Mouse (Mus musculus): ENCODE data around the gene Mtrex. TPM values are rescaled to one million over a fixed set of nuclear protein-coding genes. Genes with fewer than 3 reads are reported as not detected.

Gene Mtrex
- polyA plus RNA-seq, 1 experiment from 2014 or later: 64.5 TPM

DNA sequence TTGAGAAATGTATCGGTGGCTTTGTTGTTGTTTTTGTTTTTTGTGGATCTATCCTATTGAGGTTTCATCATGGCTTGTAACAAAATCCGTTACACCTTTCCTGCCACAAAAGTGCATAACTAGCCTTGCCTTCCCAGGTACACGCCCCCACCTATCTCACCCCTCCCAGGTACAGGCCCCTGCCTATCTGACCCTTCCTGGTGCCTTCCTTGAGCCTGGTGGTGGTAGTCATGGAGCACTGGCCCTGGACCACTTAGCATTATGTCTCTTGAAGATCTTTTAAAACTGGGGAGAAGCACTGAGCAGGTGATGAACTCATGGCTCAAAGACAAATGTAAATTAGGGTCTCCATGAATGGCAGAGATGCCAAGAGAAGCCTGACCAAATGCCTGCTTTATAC, 64.9 kb downstream of the Mtrex start:
- Histone ChIP-seq H3K4me1 (replicated peaks; ENCODE audit: control insufficient read depth, insufficient read depth, low read length) (no peaks in the 10 kb centered on the region), H3K36me3 (ENCODE audit: control insufficient read depth, insufficient read depth, low read length) (peaks cover 69% of the 10 kb centered on the region), H3K27me3 (replicated peaks; ENCODE audit: control insufficient read depth, insufficient read depth, low read length) (no peaks in the 10 kb centered on the region), H3K4me3 (ENCODE audit: low read depth, low read length) (no peak overlapping the region), H3K4me2 (ENCODE audit: low read length) (no peak overlapping the region), H3K9ac (ENCODE audit: low read length) (no peak overlapping the region), H3K27ac (ENCODE audit: low read depth) (no peak overlapping the region), H3K9me3 (ENCODE audit: control insufficient read depth, low read length) (no peaks in the 10 kb centered on the region)
- 75% methylated on average over 3 of the region's 3 CpGs for WGBS
- DNase-seq (ENCODE audit: low spot score) (no peak), ATAC-seq (replicated peaks; ENCODE audit: low FRiP score, low TSS enrichment, low read depth) (no peak)

- ATAC-seq (replicated peaks; ENCODE audit: low FRiP score, low TSS enrichment, low read depth): no peak
- WGBS: 51% methylated on average over 5 of the region's 5 CpGs
- no peaks in the 10 kb centered on the region for H3K9me3 ChIP-seq (ENCODE audit: control insufficient read depth, low read length)
- H3K4me1 ChIP-seq (replicated peaks; ENCODE audit: control insufficient read depth, insufficient read depth, low read length): no peaks in the 10 kb centered on the region
- no peak overlapping the region for H3K9ac ChIP-seq (ENCODE audit: low read length)
- H3K4me2 ChIP-seq (ENCODE audit: low read length): no peak overlapping the region
- H3K4me3 ChIP-seq (ENCODE audit: low read depth, low read length): no peak overlapping the region
- H3K27me3 ChIP-seq (replicated peaks; ENCODE audit: control insufficient read depth, insufficient read depth, low read length): no peaks in the 10 kb centered on the region
- no peak overlapping the region for H3K27ac ChIP-seq (ENCODE audit: low read depth)
- peaks cover 69% of the 10 kb centered on the region for H3K36me3 ChIP-seq (ENCODE audit: control insufficient read depth, insufficient read depth, low read length)
- no peak for DNase-seq (ENCODE audit: low spot score)
Measured at GRCm38 (mm10) chr13:112861825-112862306, 65.3 kb downstream of the Mtrex start.

DNA sequence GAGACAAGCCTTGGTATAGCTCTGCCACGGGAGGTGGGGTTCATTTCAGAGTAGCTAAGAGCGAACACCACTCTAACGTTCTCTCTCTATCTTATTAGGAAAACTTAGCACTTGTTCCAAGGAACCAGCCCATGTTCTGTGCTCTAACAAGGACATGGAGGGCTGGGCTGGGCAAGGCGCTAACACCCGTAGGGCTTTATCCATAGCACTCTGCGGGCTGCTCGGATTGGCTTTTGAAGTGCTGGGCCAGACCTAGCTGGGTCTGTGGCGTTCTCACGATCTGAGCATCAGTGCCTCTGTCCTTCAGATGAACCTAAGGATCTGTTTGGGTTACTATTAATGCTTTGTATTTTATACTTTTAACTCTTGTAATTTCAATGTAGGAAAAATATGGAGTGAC, 66.3 kb downstream of the Mtrex start:
- H3K36me3 ChIP-seq (ENCODE audit: control insufficient read depth, insufficient read depth, low read length): peaks cover 66% of the 10 kb centered on the region
- no peak overlapping the region for H3K4me3 ChIP-seq (ENCODE audit: low read depth, low read length)
- DNase-seq (ENCODE audit: low spot score) (no peak), ATAC-seq (replicated peaks; ENCODE audit: low FRiP score, low TSS enrichment, low read depth) (no peak)
- H3K4me2 ChIP-seq (ENCODE audit: low read length): no peak overlapping the region
- H3K9ac ChIP-seq (ENCODE audit: low read length): no peak overlapping the region
- no peaks in the 10 kb centered on the region for H3K4me1 ChIP-seq (replicated peaks; ENCODE audit: control insufficient read depth, insufficient read depth, low read length)
- H3K27ac ChIP-seq (ENCODE audit: low read depth): no peak overlapping the region
- no peaks in the 10 kb centered on the region for H3K9me3 ChIP-seq (ENCODE audit: control insufficient read depth, low read length)
- no peaks in the 10 kb centered on the region for H3K27me3 ChIP-seq (replicated peaks; ENCODE audit: control insufficient read depth, insufficient read depth, low read length)
- WGBS: 88% methylated on average over 9 of the region's 9 CpGs

GRCm38 (mm10) chr13:112860370-112860769, 66.8 kb downstream of the Mtrex start:
- Histone ChIP-seq H3K27me3 (replicated peaks; ENCODE audit: control insufficient read depth, insufficient read depth, low read length) (no peaks in the 10 kb centered on the region), H3K27ac (ENCODE audit: low read depth) (no peak overlapping the region), H3K4me1 (replicated peaks; ENCODE audit: control insufficient read depth, insufficient read depth, low read length) (no peaks in the 10 kb centered on the region), H3K9me3 (ENCODE audit: control insufficient read depth, low read length) (no peaks in the 10 kb centered on the region), H3K4me2 (ENCODE audit: low read length) (no peak overlapping the region), H3K9ac (ENCODE audit: low read length) (no peak overlapping the region), H3K4me3 (ENCODE audit: low read depth, low read length) (no peak overlapping the region), H3K36me3 (ENCODE audit: control insufficient read depth, insufficient read depth, low read length) (peaks cover 60% of the 10 kb centered on the region)
- 83% methylated on average over 2 of the region's 2 CpGs for WGBS
- DNase-seq (ENCODE audit: low spot score): no peak
- no peak for ATAC-seq (replicated peaks; ENCODE audit: low FRiP score, low TSS enrichment, low read depth)

GRCm38 (mm10) chr13:112859574-112860134, 67.5 kb downstream of the Mtrex start:
- H3K9ac ChIP-seq (ENCODE audit: low read length): no peak overlapping the region
- H3K9me3 ChIP-seq (ENCODE audit: control insufficient read depth, low read length): no peaks in the 10 kb centered on the region
- DNase-seq (ENCODE audit: low spot score) (no peak), ATAC-seq (replicated peaks; ENCODE audit: low FRiP score, low TSS enrichment, low read depth) (no peak)
- no peak overlapping the region for H3K27ac ChIP-seq (ENCODE audit: low read depth)
- peaks cover 57% of the 10 kb centered on the region for H3K36me3 ChIP-seq (ENCODE audit: control insufficient read depth, insufficient read depth, low read length)
- H3K27me3 ChIP-seq (replicated peaks; ENCODE audit: control insufficient read depth, insufficient read depth, low read length): no peaks in the 10 kb centered on the region
- H3K4me2 ChIP-seq (ENCODE audit: low read length): no peak overlapping the region
- 89% methylated on average over 21 of the region's 21 CpGs for WGBS
- no peaks in the 10 kb centered on the region for H3K4me1 ChIP-seq (replicated peaks; ENCODE audit: control insufficient read depth, insufficient read depth, low read length)
- H3K4me3 ChIP-seq (ENCODE audit: low read depth, low read length): no peak overlapping the region

GRCm38 (mm10) chr13:112857921-112858320, 69.3 kb downstream of the Mtrex start:
- H3K36me3 ChIP-seq (ENCODE audit: control insufficient read depth, insufficient read depth, low read length): peaks cover 46% of the 10 kb centered on the region
- WGBS: 85% methylated on average over 7 of the region's 7 CpGs
- H3K9ac ChIP-seq (ENCODE audit: low read length): no peak overlapping the region
- ATAC-seq (replicated peaks; ENCODE audit: low FRiP score, low TSS enrichment, low read depth) (no peak), DNase-seq (ENCODE audit: low spot score) (no peak)
- no peak overlapping the region for H3K4me2 ChIP-seq (ENCODE audit: low read length)
- no peaks in the 10 kb centered on the region for H3K27me3 ChIP-seq (replicated peaks; ENCODE audit: control insufficient read depth, insufficient read depth, low read length)
- H3K4me3 ChIP-seq (ENCODE audit: low read depth, low read length): no peak overlapping the region
- H3K9me3 ChIP-seq (ENCODE audit: control insufficient read depth, low read length): no peaks in the 10 kb centered on the region
- H3K4me1 ChIP-seq (replicated peaks; ENCODE audit: control insufficient read depth, insufficient read depth, low read length): no peaks in the 10 kb centered on the region
- H3K27ac ChIP-seq (ENCODE audit: low read depth): no peak overlapping the region

DNA sequence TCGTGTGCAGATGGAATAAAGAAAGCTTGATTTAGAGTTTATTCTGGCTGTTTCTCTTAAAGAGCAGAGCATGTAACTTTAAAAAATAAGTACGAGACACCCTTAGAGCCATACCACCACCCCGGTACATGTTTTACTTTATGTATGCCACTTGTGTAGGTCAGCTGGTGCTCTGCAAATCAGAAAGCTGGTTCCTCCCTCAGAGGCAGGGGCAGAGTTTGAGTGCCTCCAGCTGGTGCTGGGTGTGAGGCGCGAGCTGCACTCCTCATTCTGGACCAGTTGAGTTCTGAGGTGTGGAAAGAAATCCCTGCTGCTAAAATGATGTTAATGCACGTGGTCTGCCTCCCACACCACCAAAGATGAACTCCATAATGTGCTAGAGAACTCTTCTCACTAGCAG, 72.8 kb downstream of the Mtrex start:
- Histone ChIP-seq H3K4me3 (ENCODE audit: low read depth, low read length) (no peak overlapping the region), H3K9me3 (ENCODE audit: control insufficient read depth, low read length) (no peaks in the 10 kb centered on the region), H3K27me3 (replicated peaks; ENCODE audit: control insufficient read depth, insufficient read depth, low read length) (no peaks in the 10 kb centered on the region), H3K4me1 (replicated peaks; ENCODE audit: control insufficient read depth, insufficient read depth, low read length) (no peaks in the 10 kb centered on the region), H3K4me2 (ENCODE audit: low read length) (no peak overlapping the region), H3K27ac (ENCODE audit: low read depth) (no peak overlapping the region), H3K36me3 (ENCODE audit: control insufficient read depth, insufficient read depth, low read length) (peaks cover 20% of the 10 kb centered on the region), H3K9ac (ENCODE audit: low read length) (no peak overlapping the region)
- 64% methylated on average over 6 of the region's 6 CpGs for WGBS
- DNase-seq (ENCODE audit: low spot score) (no peak), ATAC-seq (replicated peaks; ENCODE audit: low FRiP score, low TSS enrichment, low read depth) (no peak)

DNA sequence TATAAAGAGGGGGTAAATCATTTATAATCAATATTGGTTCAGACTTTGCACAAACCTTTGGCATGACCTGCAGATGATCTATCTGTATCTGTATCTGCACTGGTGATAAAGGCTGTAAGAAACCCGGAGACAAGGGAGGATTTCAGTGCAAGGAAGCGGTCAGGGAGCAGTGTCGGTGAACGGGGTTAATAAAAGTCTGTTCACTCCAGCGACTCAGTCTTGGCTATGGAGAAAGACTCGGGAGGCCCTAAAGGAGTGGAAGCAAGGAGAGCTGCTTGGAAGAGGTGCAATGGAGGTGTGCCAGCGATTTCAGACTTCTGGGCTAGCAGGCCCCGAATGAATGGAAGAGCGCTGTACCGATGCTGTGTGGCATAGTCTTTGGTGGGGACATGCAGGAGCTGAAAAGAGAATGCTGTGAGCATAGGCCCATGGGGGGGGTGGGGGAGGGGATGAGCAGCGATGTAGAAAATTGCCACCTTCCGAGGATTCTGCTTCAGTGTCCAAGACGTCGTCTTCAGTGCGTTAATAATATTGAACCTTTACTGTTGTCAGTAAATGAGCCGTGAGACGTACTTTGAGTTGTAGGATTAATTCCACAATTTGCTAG, 73.4 kb downstream of the Mtrex start:
- Histone ChIP-seq H3K4me2 (ENCODE audit: low read length) (no peak overlapping the region), H3K4me1 (replicated peaks; ENCODE audit: control insufficient read depth, insufficient read depth, low read length) (no peaks in the 10 kb centered on the region), H3K4me3 (ENCODE audit: low read depth, low read length) (no peak overlapping the region), H3K9me3 (ENCODE audit: control insufficient read depth, low read length) (no peaks in the 10 kb centered on the region), H3K9ac (ENCODE audit: low read length) (no peak overlapping the region), H3K27ac (ENCODE audit: low read depth) (no peak overlapping the region), H3K27me3 (replicated peaks; ENCODE audit: control insufficient read depth, insufficient read depth, low read length) (no peaks in the 10 kb centered on the region), H3K36me3 (ENCODE audit: control insufficient read depth, insufficient read depth, low read length) (peaks cover 15% of the 10 kb centered on the region; the same call in 1 of the 2 replicates)
- WGBS: 78% methylated on average over 17 of the region's 17 CpGs
- DNase-seq (ENCODE audit: low spot score): no peak
- no peak for ATAC-seq (replicated peaks; ENCODE audit: low FRiP score, low TSS enrichment, low read depth)

- peaks cover 7% of the 10 kb centered on the region for H3K36me3 ChIP-seq (ENCODE audit: control insufficient read depth, insufficient read depth, low read length)
- no peaks in the 10 kb centered on the region for H3K9me3 ChIP-seq (ENCODE audit: control insufficient read depth, low read length)
- ATAC-seq (replicated peaks; ENCODE audit: low FRiP score, low TSS enrichment, low read depth) (no peak), DNase-seq (ENCODE audit: low spot score) (no peak)
- no peak overlapping the region for H3K4me2 ChIP-seq (ENCODE audit: low read length)
- no peak overlapping the region for H3K9ac ChIP-seq (ENCODE audit: low read length)
- H3K27me3 ChIP-seq (replicated peaks; ENCODE audit: control insufficient read depth, insufficient read depth, low read length): no peaks in the 10 kb centered on the region
- no peak overlapping the region for H3K27ac ChIP-seq (ENCODE audit: low read depth)
- H3K4me1 ChIP-seq (replicated peaks; ENCODE audit: control insufficient read depth, insufficient read depth, low read length): no peaks in the 10 kb centered on the region
- no peak overlapping the region for H3K4me3 ChIP-seq (ENCODE audit: low read depth, low read length)
- WGBS: 92% methylated on average over 3 of the region's 3 CpGs
Measured at GRCm38 (mm10) chr13:112845931-112846330, 81.3 kb downstream of the Mtrex start.

Data from intestine, embryonic 14.5 days (tissue).